Mouse (Mus musculus): ENCODE results near the gene Odf2l.

- TF ChIP-seq CTCF (IDR thresholded peaks at IDR 0.05; ENCODE audit: extremely low read depth, insufficient read depth, insufficient read length, insufficient replicate concordance), result no peak
- no peak for TF ChIP-seq POLR2A (IDR thresholded peaks at IDR 0.05; ENCODE audit: low read depth, low read length)
These were observed 1.0 kb downstream of the Odf2l start for GRCm38 (mm10) chr3:145119425-145119824.

All from spleen, adult 2 months (tissue).